Mouse (Mus musculus): ENCODE data around the gene Asf1b. TPM values are rescaled to one million over a fixed set of nuclear protein-coding genes. Genes with fewer than 3 reads are reported as not detected.
A peak's percentile ranks its signal among the peaks of the same experiment; 100 is the strongest.
"Not testable (repeated sequence)": the region's sequence is repeated elsewhere in the genome, so short reads cannot be mapped to it uniquely, and the experiment has no call there.

The Asf1b gene
- total RNA-seq, 1 experiment from 2014 or later: 10.7 TPM

- peak; percentile 39 for DNase-seq
These were observed 1.5 kb downstream of the Asf1b start for GRCm38 (mm10) chr8:83956789-83957188.

- DNase-seq: peak; percentile 77
These were observed 8.9 kb downstream of the Asf1b start for GRCm38 (mm10) chr8:83964015-83964765.

- DNase-seq: no peak
These were observed 12.4 kb downstream of the Asf1b start for GRCm38 (mm10) chr8:83967701-83968100.

GRCm38 (mm10) chr8:83971121-83971520 is 15.8 kb downstream of the Asf1b start:
- DNase-seq: no peak

GRCm38 (mm10) chr8:83971661-83972060 is 16.4 kb downstream of the Asf1b start:
- DNase-seq: no peak

- peak; percentile 99 for DNase-seq
These were observed 17.1 kb downstream of the Asf1b start, which contains the start of gene Prkaca for GRCm38 (mm10) chr8:83972150-83973120. TSS of gene Prkaca (plus strand) at chr8:83972993.

GRCm38 (mm10) chr8:83973161-83974031 is 18.1 kb downstream of the Asf1b start:
- peak; percentile 56 for DNase-seq

GRCm38 (mm10) chr8:83974521-83974920 is 19.2 kb downstream of the Asf1b start:
- no peak for DNase-seq

- peak; percentile 58 for DNase-seq
These were observed 20.9 kb downstream of the Asf1b start for GRCm38 (mm10) chr8:83976101-83976630.

- DNase-seq: peak; percentile 46
These were observed 21.6 kb downstream of the Asf1b start for GRCm38 (mm10) chr8:83976779-83977350.

GRCm38 (mm10) chr8:83977646-83978045 is 22.3 kb downstream of the Asf1b start:
- DNase-seq: peak; percentile 65

GRCm38 (mm10) chr8:83978200-83978599 is 22.9 kb downstream of the Asf1b start:
- no peak for DNase-seq

- peak; percentile 38 for DNase-seq
These were observed 24.9 kb downstream of the Asf1b start for GRCm38 (mm10) chr8:83980250-83980649.

- DNase-seq: peak; percentile 69
These were observed 25.5 kb downstream of the Asf1b start for GRCm38 (mm10) chr8:83980845-83981244.

- DNase-seq: no peak
These were observed 26.2 kb downstream of the Asf1b start for GRCm38 (mm10) chr8:83981533-83981932.

- no peak for DNase-seq
These were observed 27.1 kb downstream of the Asf1b start for GRCm38 (mm10) chr8:83982449-83982848.

GRCm38 (mm10) chr8:83983222-83983621 is 27.9 kb downstream of the Asf1b start:
- not testable (repeated sequence) for DNase-seq

- no peak for DNase-seq
These were observed 33.9 kb downstream of the Asf1b start for GRCm38 (mm10) chr8:83989243-83989642.

- DNase-seq: no peak
These were observed 34.9 kb downstream of the Asf1b start for GRCm38 (mm10) chr8:83990170-83990569.

GRCm38 (mm10) chr8:83992488-83992887 is 37.2 kb downstream of the Asf1b start:
- DNase-seq: no peak

- no peak for DNase-seq
These were observed 38.7 kb downstream of the Asf1b start for GRCm38 (mm10) chr8:83994030-83994429.

Data from adrenal gland, postnatal 14 days (tissue).